Mouse (Mus musculus): ENCODE data around the gene Ccdc126.
"Not testable (repeated sequence)": the region's sequence is repeated elsewhere in the genome, so short reads cannot be mapped to it uniquely, and the experiment has no call there.

Ccdc126 gene

DNA sequence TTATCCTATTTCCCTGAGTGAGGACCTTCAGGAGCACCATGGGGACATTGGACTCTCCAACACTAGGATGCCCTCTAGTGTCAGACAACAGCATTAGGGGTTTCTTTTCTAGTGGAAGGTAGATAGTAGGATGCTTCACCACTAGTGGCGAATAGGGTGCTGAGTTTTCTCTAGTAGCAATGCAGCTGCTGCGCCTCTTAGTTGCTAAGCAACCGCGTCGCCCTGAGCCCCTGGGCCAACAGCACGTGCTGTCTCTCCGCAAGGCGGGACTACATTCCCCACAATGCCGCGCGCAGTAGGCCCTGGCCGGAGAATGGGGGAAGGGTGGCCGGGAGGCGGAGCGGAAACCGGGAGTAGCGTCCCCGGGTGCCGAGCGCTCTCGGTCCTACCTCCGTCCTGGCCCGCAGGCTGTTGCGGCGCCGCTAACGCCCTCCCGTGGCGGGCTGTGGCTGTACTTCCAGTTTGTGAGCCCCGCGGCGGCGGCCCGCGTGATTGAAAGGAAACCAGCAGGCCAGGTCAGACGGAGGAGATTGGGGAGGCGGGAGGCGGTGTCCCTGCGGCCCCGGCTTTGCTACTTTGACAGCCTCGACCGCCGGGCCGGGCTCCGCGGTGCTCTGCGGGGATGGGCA is at the start of gene Ccdc126:
Gene Ccdc126 (plus strand): TSS at position 309 of the 629 bp plus-strand sequence.
- peak; percentile 98 for DNase-seq (ENCODE audit: low read depth, low spot score)

DNA sequence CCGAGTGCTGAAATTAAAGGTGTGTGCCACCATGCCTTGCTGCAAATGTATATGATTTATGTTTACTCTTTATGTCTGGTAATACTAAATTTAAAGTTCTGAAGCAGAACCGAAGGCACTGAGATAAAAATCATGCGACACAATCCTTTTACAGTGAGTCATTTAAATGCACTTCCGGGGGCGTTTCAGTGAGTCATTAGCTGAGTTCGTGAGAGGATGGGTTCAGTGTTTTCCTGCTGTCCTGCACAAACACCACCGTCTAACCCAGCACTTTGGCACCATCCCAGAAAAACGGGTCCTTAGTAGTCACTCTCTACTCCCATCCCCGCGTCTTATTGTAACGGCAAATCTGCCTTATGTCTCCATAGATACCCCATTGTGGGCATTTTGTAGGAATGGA is 49.2 kb upstream of the Ccdc126 start:
- no peak for DNase-seq (ENCODE audit: low read depth, low spot score)

DNA sequence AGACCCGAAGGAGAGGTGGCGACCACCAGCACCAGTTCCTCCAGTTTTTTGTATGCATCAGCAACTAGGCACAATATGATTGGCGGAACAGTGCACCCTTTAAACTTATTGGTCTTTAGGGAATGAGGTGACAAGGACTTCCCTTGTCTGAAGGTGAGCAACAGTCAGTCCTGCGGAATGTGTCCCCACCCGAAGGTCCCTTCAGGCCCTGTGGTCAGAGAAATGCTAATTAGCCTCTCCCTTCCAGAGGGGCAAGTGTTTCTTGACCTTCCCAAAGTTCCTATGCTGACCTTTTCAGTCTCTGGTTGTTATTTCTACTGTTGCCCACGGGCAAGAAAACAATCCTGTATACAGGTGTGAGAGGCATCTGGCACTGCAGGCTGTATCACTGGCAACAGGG is 47.3 kb upstream of the Ccdc126 start:
- DNase-seq (ENCODE audit: low read depth, low spot score), result no peak

DNA sequence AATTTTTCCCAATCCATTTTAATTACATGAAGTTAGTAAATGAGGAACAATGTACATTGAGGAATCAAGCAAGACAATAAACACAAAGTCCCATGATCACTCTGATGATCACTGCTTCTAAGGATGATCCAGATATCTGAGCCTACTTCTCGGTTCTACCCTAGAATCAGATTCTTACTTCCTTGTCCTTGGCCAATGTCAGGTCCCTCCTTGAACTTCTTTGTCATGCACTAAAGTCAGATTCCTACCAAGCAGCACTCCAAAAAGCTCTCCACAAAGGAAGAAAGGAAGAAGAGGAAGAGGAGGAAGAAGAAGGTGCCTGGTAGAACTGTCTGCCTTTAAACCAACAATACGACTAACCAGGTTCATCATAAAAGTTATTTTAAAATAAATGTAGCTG is 46.2 kb upstream of the Ccdc126 start:
- DNase-seq (ENCODE audit: low read depth, low spot score), result no peak

DNA sequence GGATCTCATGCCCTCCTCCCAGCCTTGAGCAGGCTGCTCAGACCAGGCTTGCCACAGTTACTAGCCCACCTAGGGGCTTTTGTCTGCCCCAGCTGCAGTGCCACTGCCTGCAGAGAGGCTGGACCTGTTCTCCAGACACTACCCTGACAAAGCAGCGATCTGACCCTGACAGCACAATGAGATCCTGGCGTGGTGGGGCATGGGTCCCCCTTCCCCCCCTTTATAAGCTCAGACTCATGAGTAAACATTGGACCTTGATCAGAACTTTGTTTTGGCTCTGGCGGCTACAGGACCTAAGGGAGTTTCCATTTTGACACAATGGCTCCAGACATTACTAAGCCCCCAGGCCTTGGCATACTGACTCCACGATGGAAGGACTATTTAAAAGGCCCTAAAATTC is 45.1 kb upstream of the Ccdc126 start:
- DNase-seq (ENCODE audit: low read depth, low spot score), result no peak

DNA sequence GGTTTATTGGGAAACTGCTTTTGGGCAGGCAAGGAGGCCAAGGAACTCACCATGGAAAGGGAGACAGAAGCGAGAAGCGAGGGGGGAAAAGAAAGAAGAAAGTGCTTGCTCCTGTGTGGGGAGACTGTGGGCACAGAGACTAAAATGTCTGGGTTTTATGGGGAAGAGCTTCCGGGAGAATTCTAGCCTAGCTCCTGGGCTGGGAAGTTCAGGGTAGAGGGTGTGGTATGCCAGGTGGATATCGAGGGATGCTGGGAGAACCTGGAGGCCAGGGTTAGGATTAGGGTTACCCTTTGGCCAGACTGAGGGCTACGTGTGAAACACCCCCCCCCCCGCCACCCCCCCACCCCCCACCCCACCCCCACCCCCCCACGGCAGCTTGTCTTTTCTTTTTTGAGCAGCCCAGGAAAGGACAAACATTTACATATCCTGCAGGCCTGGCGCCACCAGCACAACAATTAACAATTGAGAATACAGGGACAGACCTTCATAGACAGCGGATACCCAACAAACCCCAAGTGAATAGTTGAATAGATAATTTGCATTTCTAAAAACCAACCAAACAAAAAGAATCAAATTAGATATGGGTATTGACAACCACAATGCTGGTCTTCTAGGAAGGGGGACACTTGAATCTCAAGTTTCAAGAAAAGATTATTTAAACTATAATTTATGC is 44.5 kb upstream of the Ccdc126 start:
- DNase-seq (ENCODE audit: low read depth, low spot score), result no peak

DNA sequence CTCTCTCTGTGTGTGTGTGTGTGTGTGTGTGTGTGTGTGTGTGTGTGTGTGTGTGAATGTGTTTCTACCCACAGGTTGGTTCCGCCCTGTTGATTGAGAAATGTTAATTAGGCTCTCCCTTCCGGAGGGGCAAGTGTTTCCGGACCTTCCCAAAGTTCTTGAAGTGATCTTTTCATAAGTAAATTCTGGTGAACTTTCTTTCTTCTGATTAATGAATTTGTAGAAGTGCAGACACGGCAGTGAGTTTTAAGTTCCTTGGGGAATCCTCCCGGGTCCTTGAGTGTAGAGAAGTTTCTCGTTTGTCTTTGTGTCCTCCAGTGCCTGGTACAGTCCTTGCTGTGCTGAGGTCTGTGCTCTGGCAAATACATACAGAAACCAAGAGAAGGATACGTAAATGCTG is 43.8 kb upstream of the Ccdc126 start:
- no peak for DNase-seq (ENCODE audit: low read depth, low spot score)

DNA sequence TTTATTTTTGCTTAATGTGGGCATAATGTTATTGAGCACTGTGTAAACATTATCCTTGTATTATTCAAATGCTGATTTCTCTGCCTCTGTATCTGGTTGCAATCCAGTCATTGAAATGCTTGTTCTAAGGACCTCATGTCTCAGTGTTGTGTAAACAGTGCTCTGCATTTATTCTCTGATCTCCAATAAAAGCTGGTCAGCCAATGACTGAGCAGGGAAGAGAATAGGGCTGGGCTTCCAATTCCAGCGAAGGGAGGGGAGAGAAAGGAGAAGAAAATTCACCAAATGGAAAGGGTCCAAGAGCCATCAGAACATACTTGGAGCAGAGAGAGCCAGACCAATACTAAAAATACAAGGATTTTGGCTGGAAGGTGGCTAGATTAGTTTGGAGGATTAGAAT is 38.1 kb upstream of the Ccdc126 start:
- no peak for DNase-seq (ENCODE audit: low read depth, low spot score)

DNA sequence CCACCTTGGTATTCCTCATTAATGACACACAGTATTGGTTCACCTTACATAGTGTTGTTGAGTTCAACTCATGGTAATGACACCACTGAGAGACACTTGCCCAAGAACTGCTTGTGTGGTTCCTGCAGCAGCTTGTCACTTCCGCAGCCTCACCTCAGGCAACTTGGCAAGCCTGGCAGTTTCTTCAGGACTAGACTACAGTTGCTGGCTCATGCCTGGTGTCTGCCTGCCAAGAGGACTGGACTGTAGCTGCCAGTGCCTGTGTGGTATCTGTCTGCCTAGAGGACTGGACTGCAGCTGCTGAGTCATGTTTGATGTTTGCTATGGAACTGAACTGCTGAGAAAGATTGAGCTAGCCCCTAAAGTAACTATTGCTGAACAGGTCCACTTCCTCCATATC is 37.0 kb upstream of the Ccdc126 start:
- DNase-seq (ENCODE audit: low read depth, low spot score), result no peak

DNA sequence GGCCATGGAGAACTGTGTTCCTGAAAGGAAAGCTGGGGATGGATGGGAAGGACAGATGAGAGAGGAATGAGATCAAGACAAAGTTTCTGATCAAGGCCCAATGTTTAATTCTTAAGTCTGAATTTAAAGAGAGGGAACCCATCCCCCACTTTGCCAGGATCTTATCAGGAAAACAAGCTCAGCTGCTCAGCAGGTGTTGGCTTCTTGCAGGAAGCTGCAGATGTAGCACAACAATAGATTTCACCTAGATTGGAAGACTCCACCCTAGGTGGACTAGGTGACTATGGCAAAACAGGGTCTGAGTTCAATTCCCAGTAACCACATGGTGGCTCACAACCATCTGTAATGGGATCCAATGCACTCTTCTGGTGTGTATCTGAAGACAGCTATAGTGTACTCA is 20.8 kb upstream of the Ccdc126 start:
- DNase-seq (ENCODE audit: low read depth, low spot score), result no peak

DNA sequence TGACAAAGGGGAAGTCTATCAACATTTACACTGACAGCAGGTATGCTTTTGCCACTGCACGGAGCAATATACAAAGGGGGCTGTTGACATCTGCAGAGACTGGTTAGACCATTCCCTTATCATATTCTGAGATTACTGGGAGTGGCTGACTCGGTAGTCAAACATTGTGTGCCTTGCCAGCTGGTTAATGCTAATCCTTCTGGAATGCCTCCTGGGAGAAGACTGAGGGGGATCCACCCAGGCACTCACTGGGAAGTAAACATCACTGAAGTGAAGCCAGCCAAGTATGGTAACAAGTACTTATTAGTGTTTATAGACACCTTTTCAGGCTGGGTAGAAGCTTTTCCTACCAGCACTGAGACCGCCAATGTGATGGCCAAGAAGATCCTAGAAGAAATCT is 4.3 kb upstream of the Ccdc126 start:
- not testable (repeated sequence) for DNase-seq (ENCODE audit: low read depth, low spot score)

DNA sequence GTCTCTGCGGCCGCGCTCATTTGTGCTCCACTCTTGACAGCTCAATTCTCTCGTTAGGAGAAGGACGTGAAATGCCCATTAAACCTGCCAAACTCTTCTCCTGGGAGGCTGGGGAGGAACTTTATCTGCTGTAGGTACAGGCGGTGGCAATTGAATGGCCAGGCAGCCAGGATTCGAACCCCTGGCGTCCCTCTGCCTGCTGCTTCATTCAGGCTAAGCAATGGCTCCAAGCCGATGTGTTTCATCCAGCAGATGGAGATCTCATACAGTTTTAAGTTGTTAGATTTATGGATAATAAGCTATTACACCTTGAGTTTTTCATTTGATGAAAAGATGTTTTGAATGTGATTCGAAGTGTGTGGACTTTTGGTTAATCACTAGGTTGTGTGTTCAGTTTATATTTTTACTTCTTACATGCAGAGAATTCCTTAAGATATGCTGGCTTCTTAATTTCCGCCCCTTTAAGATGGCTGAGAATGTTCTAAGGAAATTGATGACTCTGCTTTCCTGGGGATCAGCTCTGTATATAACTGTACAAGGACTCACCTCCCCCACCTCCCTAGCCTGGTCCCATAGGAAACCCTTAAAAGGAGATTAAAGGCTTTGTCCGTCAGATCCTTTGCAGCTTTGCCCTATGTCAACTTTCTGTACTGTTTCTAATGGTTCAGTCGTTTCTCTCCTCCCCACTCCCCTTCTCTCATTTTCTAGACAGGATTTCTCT is 681 bp downstream of the Ccdc126 start:
- peak; percentile 88 for DNase-seq (ENCODE audit: low read depth, low spot score)

DNA sequence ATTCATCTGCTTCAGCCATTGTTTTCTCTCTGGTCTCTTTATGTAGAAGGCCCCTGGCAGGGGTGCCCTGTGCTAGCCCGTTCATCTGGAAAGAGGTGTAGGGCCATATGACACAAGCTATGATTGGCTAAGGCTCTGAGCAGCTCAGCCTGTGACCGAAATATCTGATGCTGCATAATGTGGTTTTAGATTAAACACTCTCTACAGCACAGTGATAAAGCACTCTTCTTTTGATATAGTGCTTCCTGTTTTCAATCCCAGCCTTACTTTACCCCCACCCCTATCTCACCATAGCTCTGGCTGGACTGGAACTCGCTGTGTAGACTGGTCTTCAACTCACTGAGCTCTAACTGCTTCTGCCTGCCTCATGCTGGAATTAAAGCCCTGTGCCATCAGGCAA is 2.3 kb downstream of the Ccdc126 start:
- DNase-seq (ENCODE audit: low read depth, low spot score), result peak; percentile 64

DNA sequence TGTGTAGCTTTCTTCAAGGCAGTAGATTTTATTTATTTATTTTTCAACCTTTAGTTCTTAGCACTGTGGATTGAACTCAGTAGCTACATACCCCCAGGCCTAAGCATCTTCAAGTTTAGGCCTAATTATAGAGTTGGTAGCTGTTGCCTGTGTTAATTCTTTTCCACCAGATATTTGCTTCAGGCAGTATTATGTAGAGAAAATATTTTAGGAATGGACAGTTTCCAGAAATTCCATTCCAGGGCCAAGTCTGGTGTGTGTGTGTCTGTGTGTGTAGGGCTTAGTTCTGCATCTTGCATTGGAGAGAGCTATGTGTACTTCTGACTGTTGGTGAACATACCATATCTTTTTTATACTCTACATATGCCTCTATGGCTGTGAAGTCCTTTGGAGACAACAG is 3.0 kb downstream of the Ccdc126 start:
- DNase-seq (ENCODE audit: low read depth, low spot score), result no peak

DNA sequence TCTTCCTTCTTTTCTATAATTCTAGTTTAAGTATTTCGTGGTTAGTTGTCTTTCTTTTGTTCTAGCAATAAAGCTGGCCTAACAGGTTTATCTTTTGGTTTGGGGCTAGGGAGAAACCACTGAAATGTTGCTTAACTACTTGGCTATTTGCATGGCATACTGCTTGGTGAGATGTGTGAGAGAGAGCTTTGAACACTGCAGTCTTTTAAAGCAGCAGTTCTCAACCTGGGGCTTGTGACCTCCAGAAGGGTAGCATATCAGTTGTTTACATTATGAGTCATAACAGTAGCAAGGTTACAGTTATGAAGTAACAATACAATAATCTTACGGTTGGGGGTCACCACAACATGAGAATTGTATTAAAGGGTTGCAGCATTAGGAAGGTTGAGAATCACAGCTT is 3.9 kb downstream of the Ccdc126 start:
- no peak for DNase-seq (ENCODE audit: low read depth, low spot score)

DNA sequence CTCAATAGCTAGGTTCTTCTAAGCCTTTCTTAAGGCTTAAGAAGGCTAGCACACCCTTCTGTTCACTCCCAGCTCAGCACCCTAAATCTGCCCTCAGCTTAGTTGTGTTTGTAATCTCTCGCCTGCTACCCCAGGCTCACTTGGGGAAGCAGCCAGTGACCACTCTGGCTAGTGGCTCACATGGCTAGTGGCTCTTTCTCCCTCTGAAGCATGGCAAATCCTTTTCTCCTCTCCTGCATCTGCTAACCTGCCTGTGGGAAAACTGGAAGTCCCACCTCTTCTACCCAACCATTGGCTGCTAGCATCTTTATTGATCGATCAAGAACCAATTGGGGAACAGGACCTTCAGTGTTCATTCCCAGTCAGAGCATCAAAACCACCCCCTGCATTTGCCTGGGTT is 5.5 kb downstream of the Ccdc126 start:
- DNase-seq (ENCODE audit: low read depth, low spot score), result peak; percentile 63

DNA sequence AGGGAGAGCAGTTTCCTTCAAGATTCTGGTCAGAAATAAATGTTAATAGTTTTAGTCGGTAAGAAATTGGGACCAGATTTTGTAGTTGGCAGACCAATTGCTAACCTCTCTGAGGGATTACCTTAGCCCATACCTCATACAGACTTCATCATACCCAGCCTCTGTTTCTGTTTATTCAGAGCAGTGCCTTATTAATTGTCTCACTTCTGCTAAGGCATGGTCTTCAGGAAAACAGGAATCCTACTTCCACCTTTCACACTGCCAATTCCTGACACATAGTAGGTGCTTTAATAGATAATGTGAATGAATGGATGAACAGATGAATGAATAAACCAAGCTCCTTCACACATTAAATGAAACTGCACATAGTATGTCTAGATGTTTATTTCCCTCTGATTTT is 6.2 kb downstream of the Ccdc126 start:
- DNase-seq (ENCODE audit: low read depth, low spot score), result no peak

DNA sequence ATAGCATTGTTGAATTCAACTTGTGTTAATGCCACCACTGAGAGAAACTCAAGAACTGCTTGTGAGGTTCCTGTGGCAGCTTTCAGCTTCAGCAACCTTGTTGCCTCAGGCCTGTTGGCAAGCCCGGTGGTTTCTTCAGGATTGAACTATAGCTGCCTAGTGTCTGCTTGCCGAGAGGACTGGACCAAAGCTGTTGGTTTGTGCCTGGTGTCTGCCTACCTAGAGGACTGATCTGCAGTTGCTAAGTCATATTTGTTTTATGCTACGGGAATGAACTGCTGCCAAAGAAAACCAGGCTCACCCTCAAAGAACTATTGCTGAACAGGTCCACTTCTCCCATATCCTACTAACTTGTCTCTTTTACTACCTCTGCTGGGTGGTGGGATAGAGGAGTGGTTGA is 7.8 kb downstream of the Ccdc126 start:
- DNase-seq (ENCODE audit: low read depth, low spot score), result no peak

DNA sequence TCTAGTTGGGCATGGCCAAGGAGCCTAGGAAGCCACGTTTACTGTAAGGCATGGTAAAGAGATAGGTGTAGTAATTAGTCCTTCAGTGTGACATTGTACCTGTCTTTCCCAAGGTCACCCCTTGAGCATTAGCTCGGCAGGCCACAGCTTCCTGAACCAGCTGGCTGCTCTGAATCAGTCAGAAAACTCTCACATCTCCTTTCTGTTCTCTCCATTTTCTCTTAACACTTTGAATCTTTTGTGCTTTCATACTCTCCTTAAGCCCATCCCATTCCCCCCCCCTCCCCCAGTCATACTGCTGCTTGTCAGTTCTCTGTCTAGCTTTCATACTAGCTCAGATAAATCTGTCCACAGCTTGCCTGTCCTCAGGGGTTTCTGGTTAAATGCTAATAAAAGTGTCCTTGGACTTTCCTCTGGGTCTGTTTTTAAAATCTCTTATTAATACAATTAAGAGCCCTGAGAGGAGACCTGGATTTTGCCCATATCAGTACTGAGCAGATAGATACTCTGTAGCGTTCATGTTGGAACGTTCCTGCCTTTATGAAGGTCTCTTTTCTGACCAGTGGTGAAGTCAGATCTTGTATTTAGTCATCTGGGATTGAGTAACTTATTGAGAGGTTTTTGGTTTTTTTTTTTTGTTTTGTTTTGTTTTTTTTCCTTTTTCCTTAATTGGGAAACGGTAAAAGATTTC is 12.4 kb downstream of the Ccdc126 start:
- no peak for DNase-seq (ENCODE audit: low read depth, low spot score)

DNA sequence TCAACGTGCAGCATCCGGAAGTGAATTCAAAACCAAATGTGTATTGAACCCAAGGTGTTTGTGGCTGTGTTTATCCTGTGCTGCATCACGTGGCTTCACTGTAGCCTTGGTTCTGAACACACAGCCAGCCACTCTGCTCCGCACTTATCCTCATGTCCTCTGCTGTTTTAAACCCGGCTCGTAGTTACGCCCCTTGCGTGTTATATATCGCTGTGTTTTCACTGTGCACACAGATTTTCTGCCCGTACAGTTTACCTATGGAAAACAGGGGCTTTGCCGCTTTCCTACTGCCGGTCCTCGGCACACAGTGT is 12.9 kb downstream of the Ccdc126 start:
- no peak for DNase-seq (ENCODE audit: low read depth, low spot score)

DNA sequence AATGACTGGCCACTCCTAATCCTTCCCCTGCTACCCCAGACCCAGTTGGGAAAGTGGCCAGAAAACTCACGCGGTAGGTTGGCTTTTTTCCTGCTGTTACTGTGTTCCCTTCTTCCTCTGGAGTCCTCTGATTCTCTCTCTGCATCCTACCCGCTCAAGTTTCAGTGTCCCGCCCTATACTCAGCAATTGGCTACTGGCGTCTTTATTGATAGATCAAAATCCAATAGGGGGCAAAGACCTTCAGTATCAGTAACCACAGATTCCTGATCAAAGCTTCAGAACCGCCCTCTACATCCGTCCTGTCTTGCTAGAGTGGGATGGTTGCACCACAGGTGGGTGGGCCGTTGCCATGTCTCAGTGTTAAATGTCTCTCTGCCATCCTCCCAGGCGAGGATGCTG is 19.5 kb downstream of the Ccdc126 start:
- no peak for DNase-seq (ENCODE audit: low read depth, low spot score)

DNA sequence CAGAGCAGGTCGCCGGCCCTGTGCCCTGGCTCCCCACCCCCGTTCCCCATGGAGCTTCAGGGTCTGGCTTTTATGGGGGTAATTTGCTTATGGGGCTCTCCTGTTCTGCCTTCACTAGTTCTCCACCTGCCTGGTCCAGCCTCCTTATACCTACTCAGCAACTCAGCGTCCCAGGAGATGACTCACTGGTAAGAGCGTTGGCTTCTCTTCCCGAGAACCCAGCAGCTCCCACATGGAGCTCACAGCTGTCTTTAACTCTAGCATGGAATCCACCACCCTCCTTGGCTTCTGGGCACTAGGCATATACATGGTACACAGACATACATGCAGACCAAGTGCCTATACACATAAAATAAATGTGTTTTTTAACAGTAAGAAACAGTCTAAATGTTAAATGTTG is 20.1 kb downstream of the Ccdc126 start:
- no peak for DNase-seq (ENCODE audit: low read depth, low spot score)

All from retina, adult 2 months (tissue).